Mouse (Mus musculus): ENCODE results near the gene Tmem44. TPM values are rescaled to one million over a fixed set of nuclear protein-coding genes. Genes with fewer than 3 reads are reported as not detected.

Tmem44 gene
- polyA plus RNA-seq, 1 experiment: 3.1 TPM

DNA sequence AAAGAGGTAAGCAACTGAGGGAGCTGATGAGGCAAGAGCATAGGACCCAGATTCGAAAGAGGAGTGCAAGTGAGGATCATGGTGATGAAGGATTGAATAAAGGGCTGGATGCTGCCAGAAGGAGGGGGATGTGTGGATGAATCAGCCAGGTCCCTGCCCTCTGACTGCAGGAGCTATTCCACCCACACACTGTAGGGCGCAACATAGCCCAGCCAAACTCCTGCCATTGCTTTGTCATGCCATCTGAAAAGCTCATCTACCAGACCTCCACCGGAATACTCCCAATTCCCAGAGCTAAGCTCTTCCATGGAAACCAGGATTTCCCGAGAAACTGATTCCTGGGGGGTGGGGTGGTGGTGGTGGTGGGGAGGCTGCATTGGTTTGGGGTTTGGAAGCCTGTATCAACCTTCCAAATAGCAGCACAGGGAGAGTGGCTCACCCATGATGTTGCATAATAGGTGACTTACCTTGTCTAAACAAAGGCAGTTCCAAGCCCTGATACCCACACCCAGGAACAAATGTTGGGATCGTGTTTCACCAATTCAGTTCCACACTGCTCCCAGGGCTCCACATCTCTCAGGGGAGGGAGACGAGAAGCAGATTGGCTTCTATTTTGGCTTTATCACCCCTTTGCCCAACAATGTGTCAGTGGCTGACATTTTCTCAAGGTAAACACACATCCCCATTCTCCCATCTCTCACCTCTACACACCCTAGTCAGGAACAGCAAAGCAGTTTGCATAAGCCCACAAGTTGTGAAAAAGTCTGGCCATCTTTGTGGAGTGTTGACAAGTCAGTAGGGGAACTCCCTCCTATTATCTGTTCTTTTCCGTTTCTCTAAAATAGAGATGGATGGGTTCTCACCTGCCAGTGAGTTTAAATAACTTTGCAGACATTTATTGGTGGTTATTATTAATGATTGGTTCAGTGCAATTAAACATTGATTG lies 39.9 kb upstream of the Tmem44 start:
- H3K27ac ChIP-seq (ENCODE audit: control insufficient read depth, insufficient read depth, low read length): no peak overlapping the region
- H3K4me1 ChIP-seq (replicated peaks; ENCODE audit: control insufficient read depth, insufficient read depth, low read length): 0 out of 2 replicates have a peak, but pooled peaks cover 4% of the 10 kb centered on the region
- H3K27me3 ChIP-seq (ENCODE audit: control insufficient read depth, insufficient read depth, low read length): no peaks in the 10 kb centered on the region
- WGBS: 65% methylated on average over 7 of the region's 7 CpGs
- H3K4me3 ChIP-seq (ENCODE audit: control insufficient read depth, insufficient read depth, low read length): no peak overlapping the region
- H3K36me3 ChIP-seq (ENCODE audit: control insufficient read depth, insufficient read depth, low read length): 0 out of 2 replicates have a peak, but pooled peaks cover under 1% of the 10 kb centered on the region
- TF ChIP-seq POLR2A (IDR thresholded peaks at IDR 0.05; ENCODE audit: control insufficient read depth, extremely low read depth, insufficient read depth, low read length, poor library complexity): no peak
- TF ChIP-seq CTCF (IDR thresholded peaks at IDR 0.05; ENCODE audit: borderline replicate concordance, control insufficient read depth, extremely low read depth, insufficient read depth, low read length, poor library complexity): no peak
- no peak for DNase-seq

DNA sequence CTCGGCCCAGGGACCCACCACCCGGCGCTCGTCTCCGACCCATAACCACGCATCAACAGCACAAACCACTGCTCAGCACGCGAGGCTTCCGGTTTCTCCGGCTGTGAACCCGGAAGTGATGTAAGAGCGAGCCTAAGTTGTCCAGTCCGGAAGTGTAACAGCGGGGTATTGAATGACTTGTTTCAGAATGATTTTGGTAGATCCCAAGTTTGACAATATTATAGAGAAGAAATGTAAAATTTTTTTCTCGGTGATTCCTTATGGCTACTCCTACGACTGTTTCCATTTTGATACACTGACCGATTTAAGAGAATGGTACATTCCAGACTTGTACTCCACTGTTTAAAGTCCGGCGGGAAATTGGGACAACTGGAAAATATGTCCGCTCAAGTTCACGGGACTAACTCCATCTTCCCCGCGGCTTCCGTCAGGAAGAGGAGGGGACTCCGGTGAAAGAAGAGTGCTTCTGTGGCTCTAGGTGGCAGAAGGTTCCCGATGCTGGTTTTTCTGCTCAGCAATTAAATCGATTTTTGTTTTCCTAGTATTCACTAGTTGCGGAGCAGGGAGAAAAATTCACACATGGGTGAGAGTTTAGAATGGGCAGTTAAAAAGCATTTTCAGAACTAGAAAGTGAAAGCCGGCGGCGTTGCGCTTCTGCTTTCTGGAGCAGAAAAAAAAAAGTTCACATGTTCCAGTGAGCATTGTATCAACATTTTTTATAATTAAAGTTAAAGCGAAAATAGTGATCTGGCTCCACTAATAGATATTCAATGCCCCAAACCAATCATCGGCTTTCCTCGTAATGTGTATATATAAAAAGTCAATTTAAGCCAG lies 37.1 kb upstream of the Tmem44 start, which contains the start of gene Lsg1:
Gene Lsg1 (minus strand): TSS at position 99 of the 834 bp plus-strand sequence.
- no peaks in the 10 kb centered on the region for H3K27me3 ChIP-seq (ENCODE audit: control insufficient read depth, insufficient read depth, low read length)
- 2% methylated on average over 35 of the region's 35 CpGs for WGBS

DNA sequence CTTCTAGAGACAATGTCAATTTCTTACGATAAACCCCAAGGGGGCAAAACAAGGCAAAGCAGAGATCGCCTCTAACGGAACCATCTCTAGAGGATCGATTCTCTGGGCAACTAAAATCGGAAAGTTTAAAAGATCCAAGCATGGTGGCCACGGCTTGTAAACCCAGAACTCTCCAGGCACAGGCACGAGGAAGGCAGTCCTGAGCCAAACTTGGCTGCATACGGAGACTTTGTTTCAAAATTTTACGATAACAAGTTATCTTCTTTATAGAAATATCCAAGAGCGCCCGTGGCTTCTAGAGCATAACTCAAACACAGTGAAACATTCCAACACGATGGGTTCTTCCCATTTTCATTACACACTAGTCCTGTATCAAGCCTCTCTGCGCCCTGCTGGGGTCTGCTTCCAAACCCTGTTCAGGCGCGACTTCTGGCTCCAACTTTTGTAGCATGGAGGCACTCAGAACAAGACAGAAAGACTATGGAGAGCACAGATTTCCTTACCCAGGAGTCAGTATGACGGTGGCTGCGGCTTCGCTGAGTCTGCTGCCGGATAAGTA lies 36.4 kb upstream of the Tmem44 start:
- H3K4me3 ChIP-seq (ENCODE audit: control insufficient read depth, insufficient read depth, low read length): peak overlapping the region; percentile 78
- TF ChIP-seq CTCF (IDR thresholded peaks at IDR 0.05; ENCODE audit: borderline replicate concordance, control insufficient read depth, extremely low read depth, insufficient read depth, low read length, poor library complexity) (no peak), POLR2A (IDR thresholded peaks at IDR 0.05; ENCODE audit: control insufficient read depth, extremely low read depth, insufficient read depth, low read length, poor library complexity) (no peak)
- peaks cover 27% of the 10 kb centered on the region for H3K36me3 ChIP-seq (ENCODE audit: control insufficient read depth, insufficient read depth, low read length)
- 2% methylated on average over 19 of the region's 19 CpGs for WGBS
- H3K27me3 ChIP-seq (ENCODE audit: control insufficient read depth, insufficient read depth, low read length): no peaks in the 10 kb centered on the region
- DNase-seq: no peak
- 0 out of 2 replicates have a peak, but pooled peaks cover 4% of the 10 kb centered on the region for H3K4me1 ChIP-seq (replicated peaks; ENCODE audit: control insufficient read depth, insufficient read depth, low read length)
- H3K27ac ChIP-seq (ENCODE audit: control insufficient read depth, insufficient read depth, low read length): no peak overlapping the region

More for the DNA sequence above, 37.1 kb upstream of the Tmem44 start, which contains the start of gene Lsg1:
- Histone ChIP-seq H3K27ac (ENCODE audit: control insufficient read depth, insufficient read depth, low read length) (no peak within 1 kb of the TSS), H3K4me3 (ENCODE audit: control insufficient read depth, insufficient read depth, low read length) (peak within 1 kb of the TSS; percentile 78), H3K36me3 (ENCODE audit: control insufficient read depth, insufficient read depth, low read length) (peaks cover 20% of the 10 kb centered on the region), H3K4me1 (replicated peaks; ENCODE audit: control insufficient read depth, insufficient read depth, low read length) (0 out of 2 replicates have a peak, but pooled peaks cover 4% of the 10 kb centered on the region)
- TF ChIP-seq POLR2A (IDR thresholded peaks at IDR 0.05; ENCODE audit: control insufficient read depth, extremely low read depth, insufficient read depth, low read length, poor library complexity) (peak; percentile 52; the same call in 1 of the 2 replicates), CTCF (IDR thresholded peaks at IDR 0.05; ENCODE audit: borderline replicate concordance, control insufficient read depth, extremely low read depth, insufficient read depth, low read length, poor library complexity) (no peak)
- peak; percentile 79 for DNase-seq

DNA sequence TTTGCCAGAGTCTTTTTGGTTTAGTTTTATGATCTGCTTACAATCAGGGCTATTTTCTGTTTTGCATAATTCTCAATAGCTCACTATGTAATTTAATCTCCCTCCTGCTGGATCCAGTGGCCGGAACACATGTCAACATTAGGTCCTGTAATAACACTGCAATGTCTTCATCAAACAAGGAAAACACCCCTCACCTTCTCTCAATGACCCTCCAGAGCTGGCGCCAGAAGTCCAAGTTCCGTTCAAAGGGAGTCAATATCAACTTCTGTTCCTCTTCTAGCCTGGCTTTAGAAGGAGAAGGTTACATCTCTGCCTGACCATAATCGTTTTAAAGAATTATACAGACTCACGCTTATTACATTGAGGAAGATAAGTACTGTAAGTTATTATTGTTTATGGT lies 30.1 kb upstream of the Tmem44 start:
- no peaks in the 10 kb centered on the region for H3K27me3 ChIP-seq (ENCODE audit: control insufficient read depth, insufficient read depth, low read length)
- H3K36me3 ChIP-seq (ENCODE audit: control insufficient read depth, insufficient read depth, low read length): peaks cover 84% of the 10 kb centered on the region
- no peak for TF ChIP-seq CTCF (IDR thresholded peaks at IDR 0.05; ENCODE audit: borderline replicate concordance, control insufficient read depth, extremely low read depth, insufficient read depth, low read length, poor library complexity)
- no peak for TF ChIP-seq POLR2A (IDR thresholded peaks at IDR 0.05; ENCODE audit: control insufficient read depth, extremely low read depth, insufficient read depth, low read length, poor library complexity)
- H3K4me1 ChIP-seq (replicated peaks; ENCODE audit: control insufficient read depth, insufficient read depth, low read length): no peaks in the 10 kb centered on the region
- WGBS: 97% methylated on average over 5 of the region's 5 CpGs
- H3K27ac ChIP-seq (ENCODE audit: control insufficient read depth, insufficient read depth, low read length): no peak overlapping the region
- no peak overlapping the region for H3K4me3 ChIP-seq (ENCODE audit: control insufficient read depth, insufficient read depth, low read length)
- no peak for DNase-seq

DNA sequence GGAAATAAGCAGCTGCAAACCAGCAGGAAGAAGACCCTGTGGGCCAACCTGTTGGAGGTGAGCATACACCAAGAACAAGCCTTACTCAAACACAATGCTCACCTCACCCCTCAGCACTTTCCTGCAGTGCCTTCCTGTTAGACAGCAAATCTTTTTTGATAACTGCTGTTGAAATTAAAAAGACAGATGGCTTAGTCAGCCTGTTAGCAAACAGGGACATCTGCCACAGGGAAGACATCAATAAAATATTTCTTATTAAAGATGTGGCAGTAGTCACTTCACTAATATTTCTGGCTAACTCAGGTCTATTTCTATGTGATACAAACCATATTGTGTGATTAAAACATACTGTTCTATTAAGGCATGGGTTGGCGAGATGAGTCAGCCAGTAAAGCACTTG lies 25.8 kb upstream of the Tmem44 start:
- Histone ChIP-seq H3K4me3 (ENCODE audit: control insufficient read depth, insufficient read depth, low read length) (no peak overlapping the region), H3K27me3 (ENCODE audit: control insufficient read depth, insufficient read depth, low read length) (no peaks in the 10 kb centered on the region), H3K36me3 (ENCODE audit: control insufficient read depth, insufficient read depth, low read length) (peaks cover 73% of the 10 kb centered on the region), H3K4me1 (replicated peaks; ENCODE audit: control insufficient read depth, insufficient read depth, low read length) (no peaks in the 10 kb centered on the region), H3K27ac (ENCODE audit: control insufficient read depth, insufficient read depth, low read length) (no peak overlapping the region)
- no peak for TF ChIP-seq CTCF (IDR thresholded peaks at IDR 0.05; ENCODE audit: borderline replicate concordance, control insufficient read depth, extremely low read depth, insufficient read depth, low read length, poor library complexity)
- TF ChIP-seq POLR2A (IDR thresholded peaks at IDR 0.05; ENCODE audit: control insufficient read depth, extremely low read depth, insufficient read depth, low read length, poor library complexity): no peak
- DNase-seq: no peak
- WGBS: 98% methylated on average over 1 of the region's 1 CpGs

DNA sequence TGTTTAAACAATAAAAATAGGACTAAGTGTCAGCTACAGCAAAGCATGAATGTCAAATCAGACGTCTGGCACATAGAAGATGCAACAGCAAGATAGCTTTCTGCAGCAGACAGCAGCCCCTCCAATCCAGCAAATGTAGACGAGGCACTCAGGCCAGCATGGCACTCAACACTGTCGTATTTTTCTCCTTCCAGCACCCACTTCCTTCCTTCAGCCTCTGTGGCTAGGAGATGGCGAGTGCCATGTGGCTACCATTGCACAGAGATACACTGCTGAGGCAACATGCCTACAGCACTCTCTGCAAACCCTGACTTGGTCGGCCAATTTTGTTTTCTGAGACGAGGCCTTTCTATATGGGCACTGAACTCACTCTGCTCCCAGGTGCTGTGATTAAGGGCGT lies 25.2 kb upstream of the Tmem44 start:
- 40% methylated on average over 7 of the region's 7 CpGs for WGBS
- Histone ChIP-seq H3K27me3 (ENCODE audit: control insufficient read depth, insufficient read depth, low read length) (no peaks in the 10 kb centered on the region), H3K27ac (ENCODE audit: control insufficient read depth, insufficient read depth, low read length) (no peak overlapping the region), H3K4me1 (replicated peaks; ENCODE audit: control insufficient read depth, insufficient read depth, low read length) (no peaks in the 10 kb centered on the region), H3K36me3 (ENCODE audit: control insufficient read depth, insufficient read depth, low read length) (peaks cover 73% of the 10 kb centered on the region), H3K4me3 (ENCODE audit: control insufficient read depth, insufficient read depth, low read length) (no peak overlapping the region)
- DNase-seq: no peak
- TF ChIP-seq POLR2A (IDR thresholded peaks at IDR 0.05; ENCODE audit: control insufficient read depth, extremely low read depth, insufficient read depth, low read length, poor library complexity) (no peak), CTCF (IDR thresholded peaks at IDR 0.05; ENCODE audit: borderline replicate concordance, control insufficient read depth, extremely low read depth, insufficient read depth, low read length, poor library complexity) (no peak)

Data from thymus, adult 2 months (tissue).